In genomic region chrX:129637016-129637415, GRCm38 (mm10) we compare ENCODE assay signal across 16 mouse cellular contexts.
"Had no signal": no experiment of that assay in that cellular context is flagged by ENCODE, and none has a peak within 500 bp of the region (broad histone marks: within the 10 kb centered on the region; RNA-seq: fewer than 3 reads in every experiment).

No protein-coding gene starts in this region.

- H3K27ac ChIP-seq: neural tube, embryonic 13.5 days; neural tube, embryonic 15.5 days; stomach, embryonic 15.5 days; stomach, postnatal 0 days had no signal

- H3K27me3 ChIP-seq: neural tube, embryonic 13.5 days; neural tube, embryonic 15.5 days; stomach, embryonic 15.5 days had no signal

- H3K4me1 ChIP-seq: neural tube, embryonic 13.5 days; neural tube, embryonic 15.5 days; stomach, embryonic 15.5 days had no signal

- H3K36me3 ChIP-seq: neural tube, embryonic 13.5 days; neural tube, embryonic 15.5 days; stomach, embryonic 15.5 days had no signal

- DNase-seq: retina, postnatal 1 day; right cerebral cortex, adult 18-20 months; right cerebral cortex, postnatal 14 days; right cerebral cortex, postnatal 25 days; right cerebral cortex, postnatal 4 days; spleen, adult 18-20 months; thymus, adult 18-20 months; thymus, adult 2 months; thymus, postnatal 14 days; thymus, postnatal 25 days; thymus, postnatal 36 days; thymus, postnatal 4 days had no signal

- H3K9me3 ChIP-seq: neural tube, embryonic 13.5 days; neural tube, embryonic 15.5 days; stomach, embryonic 15.5 days had no signal

- H3K9ac ChIP-seq: neural tube, embryonic 13.5 days; neural tube, embryonic 15.5 days; stomach, embryonic 15.5 days had no signal

- H3K4me3 ChIP-seq: neural tube, embryonic 13.5 days; neural tube, embryonic 15.5 days; stomach, embryonic 15.5 days had no signal
